Comparison of ENCODE assay signal across 8 mouse cellular contexts in genomic region chr2:73486120-73486601, GRCm38 (mm10). TPM values are rescaled to one million over a fixed set of nuclear protein-coding genes. Genes with fewer than 3 reads are reported as not detected.
DNase-seq lines count a peak whose midpoint lies in the region.

No protein-coding gene starts in this region.

- peak; percentile 44 for DNase-seq in layer of hippocampus, adult 9-11 months
- no peak for DNase-seq in layer of hippocampus, postnatal 10 days (ENCODE audit: low spot score in 2 of 2)
- DNase-seq in induced T-regulatory cell, adult 2 months (ENCODE audit: low read depth) = peak; percentile 79
- DNase-seq in lung, postnatal 25 days (ENCODE audit: low spot score) = peak; percentile 40
- peak; percentile 71 for DNase-seq in thymus, postnatal 25 days
- no peak for DNase-seq in right cerebral cortex, postnatal 10 days (ENCODE audit: low spot score in 2 of 2)
- DNase-seq in gastrocnemius, postnatal 10 days = no peak
- DNase-seq in retina, postnatal 1 day = no peak

RNA-seq across cellular contexts. Expression of gene Wipf1, which starts 43.4 kb away (rescaled TPM):
- total RNA-seq in layer of hippocampus, postnatal 10 days (2021) = 10 to 100 TPM in 1 of 2 experiments, 1 to 10 TPM in 1; 9.7 to 10.8 TPM
- 10 to 100 TPM; 21.5 to 27.6 TPM for total RNA-seq in gastrocnemius, postnatal 10 days (2021)

Comparison
In these comparisons a context has a peak if more than half of its experiments do, and no peak if none do; other contexts are left out.
1. DNase-seq: peak in layer of hippocampus, adult 9-11 months (single experiment), induced T-regulatory cell, adult 2 months (single experiment), lung, postnatal 25 days (single experiment) and thymus, postnatal 25 days (single experiment); none in layer of hippocampus, postnatal 10 days (0 of 2), right cerebral cortex, postnatal 10 days (0 of 2), gastrocnemius, postnatal 10 days (single experiment) and retina, postnatal 1 day (single experiment).